Mouse (Mus musculus): Measurements from ENCODE around the gene Ercc6. TPM values are rescaled to one million over a fixed set of nuclear protein-coding genes. Genes with fewer than 3 reads are reported as not detected.

The Ercc6 gene
- polyA plus RNA-seq, 1 experiment = 18.4 TPM

GRCm38 (mm10) chr14:32512912-32513311 lies 409 bp upstream of the Ercc6 start:
- no peak overlapping the region for H3K27ac ChIP-seq (ENCODE audit: insufficient read depth, low read length)
- no peak overlapping the region for H3K4me3 ChIP-seq (ENCODE audit: insufficient read depth, low read length)
- peaks cover 6% of the 10 kb centered on the region; the same call in 1 of the 2 replicates for H3K4me1 ChIP-seq (ENCODE audit: control insufficient read depth, insufficient read depth, low read length)

DNA sequence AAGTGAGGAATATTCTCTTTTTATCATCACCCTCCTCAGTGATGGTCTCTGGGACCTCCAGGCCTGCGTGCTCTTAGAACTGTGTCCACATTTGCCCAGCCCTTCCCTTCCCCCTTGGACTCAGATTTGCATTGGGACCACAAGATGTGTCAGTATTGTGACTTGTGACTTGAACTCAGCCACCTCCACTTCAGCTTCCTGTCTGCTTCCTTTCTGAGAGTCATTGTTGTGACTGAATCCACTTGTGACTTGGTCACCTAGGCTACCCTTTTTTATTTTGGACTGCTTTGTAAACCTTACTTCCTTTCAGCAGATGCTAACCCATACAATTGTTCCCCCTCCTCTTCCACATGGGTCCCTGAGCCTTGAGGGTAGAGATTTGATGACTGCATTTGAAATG lies 2.8 kb downstream of the Ercc6 start:
- H3K27ac ChIP-seq (ENCODE audit: insufficient read depth, low read length) = no peak overlapping the region
- H3K4me3 ChIP-seq (ENCODE audit: insufficient read depth, low read length) = no peak overlapping the region
- no peak for TF ChIP-seq CTCF (IDR thresholded peaks at IDR 0.05; ENCODE audit: borderline replicate concordance, insufficient read depth, low read length)
- TF ChIP-seq POLR2A (IDR thresholded peaks at IDR 0.05; ENCODE audit: low read depth, low read length) = no peak
- peaks cover 13% of the 10 kb centered on the region; the same call in 1 of the 2 replicates for H3K4me1 ChIP-seq (ENCODE audit: control insufficient read depth, insufficient read depth, low read length)

More at GRCm38 (mm10) chr14:32512912-32513311, 409 bp upstream of the Ercc6 start:
- TF ChIP-seq POLR2A (IDR thresholded peaks at IDR 0.05; ENCODE audit: low read depth, low read length) = no peak
- TF ChIP-seq CTCF (IDR thresholded peaks at IDR 0.05; ENCODE audit: borderline replicate concordance, insufficient read depth, low read length) = no peak

DNA sequence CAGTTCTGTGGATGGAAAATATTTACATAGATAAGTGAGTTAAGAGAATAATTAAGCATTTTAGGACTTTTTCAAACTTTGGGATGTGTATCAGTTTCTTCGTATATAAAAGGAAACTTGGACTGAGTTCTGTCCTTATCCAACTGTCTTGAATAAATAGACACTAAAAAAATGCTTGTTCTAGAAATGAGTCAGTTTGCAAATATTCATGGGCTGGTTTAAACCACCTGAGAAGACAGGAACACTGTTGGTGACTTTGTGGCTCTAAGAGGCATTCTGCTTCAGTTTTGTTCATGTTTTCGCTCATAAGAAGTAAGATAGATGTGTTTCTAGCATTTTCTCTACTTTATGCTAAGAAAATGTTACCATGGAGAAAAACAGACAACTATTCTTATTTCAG lies 5.2 kb downstream of the Ercc6 start:
- H3K4me3 ChIP-seq (ENCODE audit: insufficient read depth, low read length) = no peak overlapping the region
- no peak for TF ChIP-seq CTCF (IDR thresholded peaks at IDR 0.05; ENCODE audit: borderline replicate concordance, insufficient read depth, low read length)
- TF ChIP-seq POLR2A (IDR thresholded peaks at IDR 0.05; ENCODE audit: low read depth, low read length) = no peak
- peaks cover 25% of the 10 kb centered on the region for H3K4me1 ChIP-seq (ENCODE audit: control insufficient read depth, insufficient read depth, low read length)

DNA sequence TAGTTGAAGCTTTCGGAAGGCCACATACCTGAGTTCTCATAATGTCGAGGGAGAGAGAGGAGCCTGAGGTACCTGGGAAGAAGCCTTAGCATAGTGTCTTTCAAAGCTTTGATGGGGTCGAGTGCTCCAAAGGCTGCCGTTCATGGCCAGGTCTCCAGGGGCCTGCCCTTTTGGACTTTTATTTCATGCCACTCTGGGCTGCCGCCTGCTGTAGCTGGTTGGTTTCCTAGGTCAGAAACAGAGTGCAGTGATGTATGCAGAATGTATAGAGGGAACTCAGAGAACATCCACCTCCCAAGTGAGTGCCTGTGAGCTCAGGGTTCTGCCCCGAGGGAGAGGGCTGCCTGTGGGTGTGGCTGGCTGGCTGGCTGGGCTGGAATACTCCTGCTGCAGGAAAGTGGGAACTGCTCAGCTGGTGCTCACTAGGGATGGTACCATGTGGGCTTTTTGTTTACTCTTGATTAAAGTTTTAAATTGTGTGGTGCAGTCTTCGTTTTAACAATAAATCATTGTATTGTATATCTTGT lies 7.1 kb downstream of the Ercc6 start:
- no peak overlapping the region for H3K27ac ChIP-seq (ENCODE audit: insufficient read depth, low read length)
- peaks cover 29% of the 10 kb centered on the region for H3K4me1 ChIP-seq (ENCODE audit: control insufficient read depth, insufficient read depth, low read length)
- TF ChIP-seq POLR2A (IDR thresholded peaks at IDR 0.05; ENCODE audit: low read depth, low read length) (no peak), CTCF (IDR thresholded peaks at IDR 0.05; ENCODE audit: borderline replicate concordance, insufficient read depth, low read length) (no peak)
- H3K4me3 ChIP-seq (ENCODE audit: insufficient read depth, low read length) = no peak overlapping the region

More for the DNA sequence above, 5.2 kb downstream of the Ercc6 start:
- H3K27ac ChIP-seq (ENCODE audit: insufficient read depth, low read length) = no peak overlapping the region

GRCm38 (mm10) chr14:32522336-32522735 lies 9.0 kb downstream of the Ercc6 start:
- TF ChIP-seq POLR2A (IDR thresholded peaks at IDR 0.05; ENCODE audit: low read depth, low read length) (no peak), CTCF (IDR thresholded peaks at IDR 0.05; ENCODE audit: borderline replicate concordance, insufficient read depth, low read length) (no peak)
- peaks cover 27% of the 10 kb centered on the region for H3K4me1 ChIP-seq (ENCODE audit: control insufficient read depth, insufficient read depth, low read length)
- H3K4me3 ChIP-seq (ENCODE audit: insufficient read depth, low read length) = no peak overlapping the region
- H3K27ac ChIP-seq (ENCODE audit: insufficient read depth, low read length) = peak overlapping the region; percentile 0; the same call in 1 of the 2 replicates

DNA sequence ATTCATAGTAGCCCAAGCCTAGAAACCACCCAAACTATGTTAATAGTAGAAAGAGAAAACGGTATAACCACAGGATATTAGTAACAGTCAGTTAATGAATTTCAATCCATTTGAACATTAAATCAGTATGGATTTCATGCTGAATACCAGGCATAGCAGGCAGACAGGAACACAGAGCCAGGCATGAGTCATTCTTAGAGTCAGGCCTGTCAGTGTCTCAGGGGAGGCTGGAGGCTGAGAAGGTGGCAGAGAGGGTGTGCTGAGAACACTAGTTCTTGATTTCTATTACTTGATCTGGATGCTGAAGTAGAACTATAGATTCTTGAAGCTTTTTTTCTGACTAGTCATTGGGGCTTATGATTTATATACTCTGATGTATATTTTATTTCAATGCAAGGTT lies 10.8 kb downstream of the Ercc6 start:
- H3K4me1 ChIP-seq (ENCODE audit: control insufficient read depth, insufficient read depth, low read length) = peaks cover 27% of the 10 kb centered on the region
- TF ChIP-seq POLR2A (IDR thresholded peaks at IDR 0.05; ENCODE audit: low read depth, low read length) = no peak
- TF ChIP-seq CTCF (IDR thresholded peaks at IDR 0.05; ENCODE audit: borderline replicate concordance, insufficient read depth, low read length) = no peak
- H3K4me3 ChIP-seq (ENCODE audit: insufficient read depth, low read length) = no peak overlapping the region
- H3K27ac ChIP-seq (ENCODE audit: insufficient read depth, low read length) = no peak overlapping the region

DNA sequence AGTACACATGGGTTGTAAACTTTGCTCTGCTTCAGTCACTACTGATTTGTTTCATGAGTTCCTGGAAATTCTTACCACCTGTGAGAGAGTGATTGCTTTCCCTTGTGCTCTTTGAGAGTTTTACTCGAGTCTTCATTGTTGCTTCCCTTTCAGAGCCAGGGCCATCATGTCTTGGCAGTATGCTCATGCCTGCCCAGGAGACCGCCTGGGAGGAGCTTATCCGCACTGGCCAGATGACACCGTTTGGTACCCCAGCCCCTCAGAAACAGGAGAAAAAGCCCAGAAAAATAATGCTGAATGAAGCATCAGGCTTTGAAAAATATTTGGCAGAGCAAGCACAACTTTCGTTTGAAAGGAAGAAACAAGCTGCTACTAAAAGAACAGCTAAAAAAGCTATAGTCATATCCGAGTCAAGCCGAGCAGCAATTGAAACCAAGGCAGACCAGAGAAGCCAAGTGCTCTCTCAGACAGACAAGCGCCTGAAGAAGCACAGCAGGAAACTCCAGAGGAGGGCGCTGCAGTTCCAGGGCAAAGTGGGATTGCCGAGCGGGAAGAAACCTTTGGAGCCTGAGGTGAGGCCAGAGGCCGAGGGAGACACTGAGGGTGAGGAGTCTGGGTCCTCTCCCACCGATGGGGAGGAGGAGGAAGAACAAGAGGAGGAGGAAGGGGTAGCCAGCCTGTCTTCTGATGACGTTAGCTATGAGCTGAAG lies 12.8 kb downstream of the Ercc6 start:
- Histone ChIP-seq H3K4me3 (ENCODE audit: insufficient read depth, low read length) (no peak overlapping the region), H3K27ac (ENCODE audit: insufficient read depth, low read length) (no peak overlapping the region), H3K4me1 (ENCODE audit: control insufficient read depth, insufficient read depth, low read length) (peaks cover 22% of the 10 kb centered on the region)
- no peak for TF ChIP-seq CTCF (IDR thresholded peaks at IDR 0.05; ENCODE audit: borderline replicate concordance, insufficient read depth, low read length)
- no peak for TF ChIP-seq POLR2A (IDR thresholded peaks at IDR 0.05; ENCODE audit: low read depth, low read length)

DNA sequence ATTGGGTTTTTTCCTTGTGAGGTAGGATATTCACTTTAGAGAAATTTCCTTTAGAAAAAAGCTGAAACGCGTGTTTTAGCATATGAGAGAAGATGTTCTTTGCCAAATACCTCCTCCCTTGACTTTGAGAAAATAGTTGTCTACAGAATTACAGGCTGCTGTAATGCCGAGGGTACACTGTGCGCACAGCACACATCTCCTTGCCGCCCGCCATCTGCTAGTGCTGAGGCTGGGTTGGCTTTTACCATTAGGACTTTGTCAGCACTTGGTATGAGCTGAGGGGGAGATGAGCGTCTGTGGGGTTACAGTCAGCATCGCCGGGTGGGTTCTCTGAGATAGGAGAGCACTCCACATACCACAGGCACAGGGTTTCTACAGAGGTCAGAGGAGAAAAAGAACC lies 13.9 kb downstream of the Ercc6 start:
- no peak overlapping the region for H3K4me3 ChIP-seq (ENCODE audit: insufficient read depth, low read length)
- H3K4me1 ChIP-seq (ENCODE audit: control insufficient read depth, insufficient read depth, low read length) = peaks cover 15% of the 10 kb centered on the region
- TF ChIP-seq POLR2A (IDR thresholded peaks at IDR 0.05; ENCODE audit: low read depth, low read length) (no peak), CTCF (IDR thresholded peaks at IDR 0.05; ENCODE audit: borderline replicate concordance, insufficient read depth, low read length) (no peak)
- H3K27ac ChIP-seq (ENCODE audit: insufficient read depth, low read length) = no peak overlapping the region

GRCm38 (mm10) chr14:32529036-32529435 lies 15.7 kb downstream of the Ercc6 start:
- no peak overlapping the region for H3K27ac ChIP-seq (ENCODE audit: insufficient read depth, low read length)
- TF ChIP-seq POLR2A (IDR thresholded peaks at IDR 0.05; ENCODE audit: low read depth, low read length) = no peak
- H3K4me3 ChIP-seq (ENCODE audit: insufficient read depth, low read length) = no peak overlapping the region
- peaks cover 13% of the 10 kb centered on the region for H3K4me1 ChIP-seq (ENCODE audit: control insufficient read depth, insufficient read depth, low read length)

GRCm38 (mm10) chr14:32530896-32531295 lies 17.6 kb downstream of the Ercc6 start:
- Histone ChIP-seq H3K4me1 (ENCODE audit: control insufficient read depth, insufficient read depth, low read length) (peaks cover 7% of the 10 kb centered on the region), H3K4me3 (ENCODE audit: insufficient read depth, low read length) (no peak overlapping the region), H3K27ac (ENCODE audit: insufficient read depth, low read length) (no peak overlapping the region)
- no peak for TF ChIP-seq POLR2A (IDR thresholded peaks at IDR 0.05; ENCODE audit: low read depth, low read length)
- TF ChIP-seq CTCF (IDR thresholded peaks at IDR 0.05; ENCODE audit: borderline replicate concordance, insufficient read depth, low read length) = peak; percentile 73; the same call in 1 of the 2 replicates

Measured in embryonic fibroblast, embryonic 13.5 days (primary cell).